Mouse (Mus musculus) megakaryocyte, embryonic 14.5 days (primary cell): Measurements from ENCODE around the gene D17Wsu92e. TPM values are rescaled to one million over a fixed set of nuclear protein-coding genes. Genes with fewer than 3 reads are reported as not detected.

Source experiments
- H3K27me3 ChIP-seq: replicated peaks from 2 replicates; pipeline ENCODE3; 2012; ENCODE audit warnings: inconsistent platforms
- H3K36me3 ChIP-seq: replicated peaks from 2 replicates; pipeline ENCODE3; 2012; ENCODE audit warnings: low read length, inconsistent platforms, mixed read lengths
- H3K4me1 ChIP-seq: 2 replicates; pipeline ENCODE4 v1.6.1; 2012; ENCODE audit warnings: inconsistent platforms
- H3K4me3 ChIP-seq: replicated peaks from 2 replicates; pipeline ENCODE3; 2012; ENCODE audit warnings: moderate library complexity, mild to moderate bottlenecking, inconsistent platforms
- H3K9me3 ChIP-seq: 2 replicates; pipeline ENCODE4 v1.6.1; 2012; ENCODE audit warnings: inconsistent platforms
- FLI1 ChIP-seq: IDR thresholded peaks from 2 replicates; pipeline ENCODE4 v1.6.1; 2012; ENCODE audit warnings: low read length, inconsistent platforms, mixed read lengths
- GATA1 ChIP-seq: IDR thresholded peaks from 3 replicates; pipeline ENCODE4 v1.6.1; 2012; ENCODE audit warnings: mixed read lengths, low read length, inconsistent platforms, borderline replicate concordance
- polyA plus RNA-seq: library from polyadenylated mRNA; stranded (reverse); fragments of >175 nt; gene quantifications from 2 replicates; pipeline ENCODE4 v1.2.3, GENCODE M21; 2012; ENCODE audit warnings: low replicate concordance; ENCODE audit not compliant: insufficient read depth

Gene D17Wsu92e
- polyA plus RNA-seq, 1 experiment = 42.6 TPM

GRCm38 (mm10) chr17:27760169-27760568 is 60.3 kb downstream of the D17Wsu92e start:
- Histone ChIP-seq H3K4me3 (no peak overlapping the region), H3K9me3 (peaks cover 8% of the 10 kb centered on the region), H3K27me3 (no peaks in the 10 kb centered on the region), H3K4me1 (peaks cover 94% of the 10 kb centered on the region), H3K36me3 (peaks cover 91% of the 10 kb centered on the region)
- no peak for TF ChIP-seq FLI1
- no peak for TF ChIP-seq GATA1

GRCm38 (mm10) chr17:27751314-27752202 is 68.9 kb downstream of the D17Wsu92e start:
- TF ChIP-seq GATA1 (no peak), FLI1 (no peak)
- Histone ChIP-seq H3K9me3 (no peaks in the 10 kb centered on the region), H3K4me3 (no peak overlapping the region), H3K36me3 (peaks cover 100% of the 10 kb centered on the region), H3K27me3 (no peaks in the 10 kb centered on the region), H3K4me1 (peaks cover 52% of the 10 kb centered on the region)

- peaks cover 93% of the 10 kb centered on the region for H3K36me3 ChIP-seq
Observed at GRCm38 (mm10) chr17:27750451-27750942, 70.0 kb downstream of the D17Wsu92e start.

GRCm38 (mm10) chr17:27748123-27748522 is 72.3 kb downstream of the D17Wsu92e start:
- H3K36me3 ChIP-seq = peaks cover 78% of the 10 kb centered on the region
- H3K4me3 ChIP-seq = no peak overlapping the region
- TF ChIP-seq GATA1 (no peak), FLI1 (no peak)
- no peaks in the 10 kb centered on the region for H3K27me3 ChIP-seq
- no peaks in the 10 kb centered on the region for H3K9me3 ChIP-seq
- H3K4me1 ChIP-seq = peaks cover 35% of the 10 kb centered on the region

More at GRCm38 (mm10) chr17:27750451-27750942, 70.0 kb downstream of the D17Wsu92e start:
- TF ChIP-seq FLI1 (no peak), GATA1 (no peak)
- no peaks in the 10 kb centered on the region for H3K27me3 ChIP-seq
- no peaks in the 10 kb centered on the region for H3K9me3 ChIP-seq
- peaks cover 52% of the 10 kb centered on the region for H3K4me1 ChIP-seq
- H3K4me3 ChIP-seq = no peak overlapping the region

GRCm38 (mm10) chr17:27746446-27746845 is 74.0 kb downstream of the D17Wsu92e start:
- Histone ChIP-seq H3K36me3 (peaks cover 61% of the 10 kb centered on the region), H3K4me3 (no peak overlapping the region), H3K4me1 (peaks cover 30% of the 10 kb centered on the region), H3K9me3 (no peaks in the 10 kb centered on the region), H3K27me3 (no peaks in the 10 kb centered on the region)
- TF ChIP-seq FLI1 (no peak), GATA1 (no peak)

- TF ChIP-seq FLI1 (no peak), GATA1 (no peak)
- H3K4me1 ChIP-seq = peaks cover 4% of the 10 kb centered on the region
- H3K36me3 ChIP-seq = peaks cover 9% of the 10 kb centered on the region
- no peak overlapping the region for H3K4me3 ChIP-seq
- peaks cover 3% of the 10 kb centered on the region; the same call in 1 of the 2 replicates for H3K9me3 ChIP-seq
- peaks cover 32% of the 10 kb centered on the region for H3K27me3 ChIP-seq
Observed at GRCm38 (mm10) chr17:27740961-27741360, 79.5 kb downstream of the D17Wsu92e start.

- peaks cover 11% of the 10 kb centered on the region for H3K4me1 ChIP-seq
- TF ChIP-seq FLI1 (no peak), GATA1 (no peak)
- peaks cover 5% of the 10 kb centered on the region for H3K9me3 ChIP-seq
- H3K4me3 ChIP-seq = no peak overlapping the region
- peaks cover 73% of the 10 kb centered on the region for H3K27me3 ChIP-seq
- no peaks in the 10 kb centered on the region for H3K36me3 ChIP-seq
Observed at GRCm38 (mm10) chr17:27734344-27735073, 85.9 kb downstream of the D17Wsu92e start.

- no peak for TF ChIP-seq GATA1
- TF ChIP-seq FLI1 = no peak
- no peaks in the 10 kb centered on the region for H3K36me3 ChIP-seq
Observed at GRCm38 (mm10) chr17:27732694-27733093, 87.8 kb downstream of the D17Wsu92e start.

GRCm38 (mm10) chr17:27732152-27732551 is 88.3 kb downstream of the D17Wsu92e start:
- Histone ChIP-seq H3K4me3 (no peak overlapping the region), H3K27me3 (peaks cover 72% of the 10 kb centered on the region), H3K36me3 (no peaks in the 10 kb centered on the region), H3K9me3 (peaks cover 5% of the 10 kb centered on the region), H3K4me1 (peaks cover 11% of the 10 kb centered on the region)
- TF ChIP-seq FLI1 (no peak), GATA1 (no peak)

More at GRCm38 (mm10) chr17:27732694-27733093, 87.8 kb downstream of the D17Wsu92e start:
- no peak overlapping the region for H3K4me3 ChIP-seq
- peaks cover 75% of the 10 kb centered on the region for H3K27me3 ChIP-seq
- H3K9me3 ChIP-seq = peaks cover 5% of the 10 kb centered on the region
- peaks cover 11% of the 10 kb centered on the region for H3K4me1 ChIP-seq

- Histone ChIP-seq H3K4me1 (peaks cover 13% of the 10 kb centered on the region), H3K36me3 (no peaks in the 10 kb centered on the region), H3K27me3 (peaks cover 80% of the 10 kb centered on the region), H3K9me3 (peaks cover 3% of the 10 kb centered on the region; the same call in 1 of the 2 replicates), H3K4me3 (no peak within 1 kb of the TSS)
- TF ChIP-seq GATA1 (no peak), FLI1 (no peak)
Observed at GRCm38 (mm10) chr17:27728770-27729169, 91.7 kb downstream of the D17Wsu92e start, which contains the start of gene Spdef. TSS of gene Spdef (minus strand) at chr17:27728955.
